In genomic region chr7:19343210-19343808, GRCm38 (mm10) we compare ENCODE assay signal across 8 mouse cellular contexts. TPM values are rescaled to one million over a fixed set of nuclear protein-coding genes. Genes with fewer than 3 reads are reported as not detected.
DNase-seq lines count a peak whose midpoint lies in the region; ATAC-seq and TF ChIP-seq lines count a peak whose summit lies in the region.

No protein-coding gene starts in this region.

- H3K27ac ChIP-seq in heart, embryonic 10.5 days: no peak overlapping the region
- H3K27ac ChIP-seq in kidney, embryonic 14.5 days (ENCODE audit: low read depth, low read length): no peak overlapping the region
- no peak overlapping the region for H3K27ac ChIP-seq in liver, embryonic 14.5 days
- no peak overlapping the region for H3K27ac ChIP-seq in neural tube, embryonic 12.5 days

- peaks cover 52% of the 10 kb centered on the region for H3K4me1 ChIP-seq in heart, embryonic 10.5 days
- H3K4me1 ChIP-seq in kidney, embryonic 14.5 days (ENCODE audit: control insufficient read depth, insufficient read depth, low read length): peaks cover 19% of the 10 kb centered on the region
- peaks cover 0 to 14% of the 10 kb centered on the region in 2 experiments; a peak in 3 of 4 replicates for H3K4me1 ChIP-seq in liver, embryonic 14.5 days (replicated peaks; ENCODE audit: control insufficient read depth in 2 of 2, insufficient read depth in 2 of 2, low read length in 1 of 2)
- peaks cover 33% of the 10 kb centered on the region for H3K4me1 ChIP-seq in neural tube, embryonic 12.5 days

- peak; percentile 81 to 82 for DNase-seq in B cell, adult 2 months
- DNase-seq in T-cell, adult 2 months (ENCODE audit: low spot score): peak; percentile 63
- DNase-seq in embryo, embryonic 10.5 days (ENCODE audit: low spot score): peak; percentile 93
- DNase-seq in heart, embryonic 10.5 days (ENCODE audit: low spot score): peak; percentile 89
- DNase-seq in liver, embryonic 14.5 days (ENCODE audit: low read depth in 3 of 3, low spot score in 3 of 3): peak in 2 of 3 experiments; percentile 57 to 59
- DNase-seq in thymus, postnatal 25 days: peak; percentile 73

- 0 out of 2 replicates have a peak, but pooled peaks cover 3% of the 10 kb centered on the region for H3K27me3 ChIP-seq in heart, embryonic 10.5 days (ENCODE audit: insufficient read depth, poor library complexity, severe bottlenecking)
- H3K27me3 ChIP-seq in kidney, embryonic 14.5 days (ENCODE audit: control insufficient read depth, insufficient read depth, low read length): peaks cover 8% of the 10 kb centered on the region; the same call in 1 of the 2 replicates
- H3K27me3 ChIP-seq in liver, embryonic 14.5 days (ENCODE audit: control insufficient read depth, insufficient read depth, low read length): peaks cover 31% of the 10 kb centered on the region
- peaks cover 13% of the 10 kb centered on the region for H3K27me3 ChIP-seq in neural tube, embryonic 12.5 days (replicated peaks)

- H3K4me2 ChIP-seq in kidney, embryonic 14.5 days (replicated peaks; ENCODE audit: low read depth, low read length): peak overlapping the region; percentile 1; the same call in 1 of the 2 replicates
- peak overlapping the region; percentile 26 for H3K4me2 ChIP-seq in liver, embryonic 14.5 days (ENCODE audit: low read depth)
- peak overlapping the region; percentile 93 for H3K4me2 ChIP-seq in neural tube, embryonic 12.5 days (replicated peaks)

- H3K9me3 ChIP-seq in heart, embryonic 10.5 days: no peaks in the 10 kb centered on the region
- no peaks in the 10 kb centered on the region for H3K9me3 ChIP-seq in kidney, embryonic 14.5 days (ENCODE audit: control insufficient read depth, low read length)
- no peaks in the 10 kb centered on the region for H3K9me3 ChIP-seq in liver, embryonic 14.5 days (ENCODE audit: control insufficient read depth, low read length)
- no peaks in the 10 kb centered on the region for H3K9me3 ChIP-seq in neural tube, embryonic 12.5 days

- H3K4me3 ChIP-seq in heart, embryonic 10.5 days: peak overlapping the region; percentile 28; the same call in 1 of the 2 replicates
- no peak overlapping the region for H3K4me3 ChIP-seq in kidney, embryonic 14.5 days (ENCODE audit: low read length)
- no peak overlapping the region for H3K4me3 ChIP-seq in liver, embryonic 14.5 days (ENCODE audit: insufficient read depth in 1 of 2, low read depth in 2 of 2, low read length in 2 of 2)
- no peak overlapping the region for H3K4me3 ChIP-seq in neural tube, embryonic 12.5 days

- TF ChIP-seq EP300 in liver, embryonic 14.5 days (IDR thresholded peaks at IDR 0.05; ENCODE audit: low read depth): no peak

- H3K9ac ChIP-seq in kidney, embryonic 14.5 days (ENCODE audit: low read depth, low read length): no peak overlapping the region
- H3K9ac ChIP-seq in liver, embryonic 14.5 days (replicated peaks): no peak overlapping the region
- H3K9ac ChIP-seq in neural tube, embryonic 12.5 days: no peak overlapping the region

- H3K36me3 ChIP-seq in heart, embryonic 10.5 days: peaks cover 8% of the 10 kb centered on the region; the same call in 1 of the 2 replicates
- peaks cover 4% of the 10 kb centered on the region for H3K36me3 ChIP-seq in kidney, embryonic 14.5 days (ENCODE audit: control insufficient read depth, insufficient read depth, low read length)
- H3K36me3 ChIP-seq in liver, embryonic 14.5 days (replicated peaks; ENCODE audit: control insufficient read depth, insufficient read depth, low read depth): no peaks in the 10 kb centered on the region
- H3K36me3 ChIP-seq in neural tube, embryonic 12.5 days: peaks cover 6% of the 10 kb centered on the region

- TF ChIP-seq CTCF in liver, embryonic 14.5 days (IDR thresholded peaks at IDR 0.05; ENCODE audit: low read depth): peak; percentile 97

- ATAC-seq in kidney, embryonic 14.5 days (ENCODE audit: low FRiP score, low TSS enrichment): no peak
- no peak for ATAC-seq in liver, embryonic 14.5 days (ENCODE audit: insufficient read depth)
- ATAC-seq in neural tube, embryonic 12.5 days (ENCODE audit: low FRiP score, low read depth): no peak

- 2% methylated on average over 11 of the region's 11 CpGs for WGBS in heart, embryonic 10.5 days
- WGBS in kidney, embryonic 14.5 days: 1% methylated on average over 11 of the region's 11 CpGs
- WGBS in liver, embryonic 14.5 days (ENCODE audit: insufficient replicate concordance): 2% methylated on average over 11 of the region's 11 CpGs
- 3% methylated on average over 11 of the region's 11 CpGs for WGBS in neural tube, embryonic 12.5 days

RNA-seq across cellular contexts. Expression of gene Ercc1, which starts 1.3 kb away (rescaled TPM):
- 74.0 and 84.2 TPM in 2 replicates for polyA plus RNA-seq in heart, embryonic 10.5 days (2016; fragmentation: Nextera tagmentation; extraction: Ambion mirVana)
- 95.2 and 102 TPM in 2 replicates for polyA plus RNA-seq in kidney, embryonic 14.5 days (2014; fragmentation: Nextera tagmentation; extraction: Ambion mirVana)
- polyA plus RNA-seq in liver, embryonic 14.5 days (2012; rRNA removed): 8.5 and 9.8 TPM in 2 replicates
- polyA plus RNA-seq in liver, embryonic 14.5 days (2014; fragmentation: Nextera tagmentation; extraction: Ambion mirVana): 15.7 and 19.2 TPM in 2 replicates
- 103 and 104 TPM in 2 replicates for polyA plus RNA-seq in neural tube, embryonic 12.5 days (2016; fragmentation: Nextera tagmentation; extraction: Ambion mirVana)

RNA-seq across cellular contexts. Expression of gene Cd3eap, which starts 16.0 kb away (rescaled TPM):
- polyA plus RNA-seq in heart, embryonic 10.5 days (2016; fragmentation: Nextera tagmentation; extraction: Ambion mirVana): 23.2 and 27.8 TPM in 2 replicates
- 21.9 and 26.8 TPM in 2 replicates for polyA plus RNA-seq in kidney, embryonic 14.5 days (2014; fragmentation: Nextera tagmentation; extraction: Ambion mirVana)
- 4.5 and 6.7 TPM in 2 replicates for polyA plus RNA-seq in liver, embryonic 14.5 days (2012; rRNA removed)
- 7.2 and 7.8 TPM in 2 replicates for polyA plus RNA-seq in liver, embryonic 14.5 days (2014; fragmentation: Nextera tagmentation; extraction: Ambion mirVana)
- 18.2 and 19.8 TPM in 2 replicates for polyA plus RNA-seq in neural tube, embryonic 12.5 days (2016; fragmentation: Nextera tagmentation; extraction: Ambion mirVana)

RNA-seq across cellular contexts. Expression of gene Ppp1r13l, which starts 16.2 kb away (rescaled TPM):
- polyA plus RNA-seq in heart, embryonic 10.5 days (2016; fragmentation: Nextera tagmentation; extraction: Ambion mirVana): 12.0 and 16.2 TPM in 2 replicates
- 5.4 and 7.8 TPM in 2 replicates for polyA plus RNA-seq in kidney, embryonic 14.5 days (2014; fragmentation: Nextera tagmentation; extraction: Ambion mirVana)
- polyA plus RNA-seq in liver, embryonic 14.5 days (2012; rRNA removed): 2.3 TPM in 2 replicates
- 0.65 and 1.0 TPM in 2 replicates for polyA plus RNA-seq in liver, embryonic 14.5 days (2014; fragmentation: Nextera tagmentation; extraction: Ambion mirVana)
- 3.1 and 3.2 TPM in 2 replicates for polyA plus RNA-seq in neural tube, embryonic 12.5 days (2016; fragmentation: Nextera tagmentation; extraction: Ambion mirVana)

RNA-seq across cellular contexts. Expression of gene Fosb, which starts 33.5 kb away (rescaled TPM):
- polyA plus RNA-seq in heart, embryonic 10.5 days (2016; fragmentation: Nextera tagmentation; extraction: Ambion mirVana): 0.24 and 0.27 TPM in 2 replicates
- 0.14 and 0.20 TPM in 2 replicates for polyA plus RNA-seq in kidney, embryonic 14.5 days (2014; fragmentation: Nextera tagmentation; extraction: Ambion mirVana)
- polyA plus RNA-seq in liver, embryonic 14.5 days (2012; rRNA removed): 0.03 and 0.04 TPM in 2 replicates
- not detected in 2 replicates for polyA plus RNA-seq in liver, embryonic 14.5 days (2014; fragmentation: Nextera tagmentation; extraction: Ambion mirVana)
- polyA plus RNA-seq in neural tube, embryonic 12.5 days (2016; fragmentation: Nextera tagmentation; extraction: Ambion mirVana): 0.08 TPM in 1 of 2 replicates, not detected in the other

RNA-seq across cellular contexts. Expression of gene Ercc2, which starts 38.5 kb away (rescaled TPM):
- polyA plus RNA-seq in heart, embryonic 10.5 days (2016; fragmentation: Nextera tagmentation; extraction: Ambion mirVana): 19.2 and 19.3 TPM in 2 replicates
- 11.9 and 12.6 TPM in 2 replicates for polyA plus RNA-seq in kidney, embryonic 14.5 days (2014; fragmentation: Nextera tagmentation; extraction: Ambion mirVana)
- 11.7 and 12.3 TPM in 2 replicates for polyA plus RNA-seq in liver, embryonic 14.5 days (2012; rRNA removed)
- 4.6 and 5.5 TPM in 2 replicates for polyA plus RNA-seq in liver, embryonic 14.5 days (2014; fragmentation: Nextera tagmentation; extraction: Ambion mirVana)
- polyA plus RNA-seq in neural tube, embryonic 12.5 days (2016; fragmentation: Nextera tagmentation; extraction: Ambion mirVana): 24.0 and 27.5 TPM in 2 replicates

Comparison
In these comparisons a context has a peak if more than half of its experiments do, and no peak if none do; other contexts are left out.
1. H3K4me2 ChIP-seq: peak in every context shown above with its lines; median percentile 93 in neural tube, embryonic 12.5 days; 26 in liver, embryonic 14.5 days; 1 in kidney, embryonic 14.5 days.